Mouse (Mus musculus) testis, adult 10 weeks (tissue): ENCODE data around the gene Olfr1350. TPM values are rescaled to one million over a fixed set of nuclear protein-coding genes. Genes with fewer than 3 reads are reported as not detected.

ENCODE experiments used
- polyA plus RNA-seq: library from polyadenylated mRNA; stranded (reverse); fragments of 350-450 nt; fragmentation: Illumina TruSeq; extraction: RNeasy Lipid Tissue Mini Kit (QIAGEN cat#74804); gene quantifications from one replicate; pipeline ENCODE4 v1.2.3, GENCODE M21; 2014; ENCODE audit warnings: low read depth, low replicate concordance

Gene Olfr1350
- polyA plus RNA-seq = not detected

GRCm38 (mm10) chr7:6564541-6564940 lies at the start of gene Olfr1350:
Gene Olfr1350, plus strand, starts transcription at chr7:6564841.

GRCm38 (mm10) chr7:6522850-6523249 lies 41.8 kb upstream of the Olfr1350 start, which contains the start of gene Olfr1349:
Gene Olfr1349, minus strand, starts transcription at chr7:6522950.

Other genes with a start within 250 kb of the Olfr1350 start
- gene Zfp583, start 233.6 kb upstream of the Olfr1350 start, polyA plus RNA-seq = 7.7 TPM
- 3.0 TPM for gene Gm3854, start 221.1 kb upstream of the Olfr1350 start, polyA plus RNA-seq
- 18.0 TPM for gene Zfp78, start 201.6 kb upstream of the Olfr1350 start, polyA plus RNA-seq
- 9.9 TPM for gene Zfp28, start 181.5 kb upstream of the Olfr1350 start, polyA plus RNA-seq
- gene Smim17, start 166.1 kb upstream of the Olfr1350 start, polyA plus RNA-seq = 2.9 TPM
- 3.3 TPM for gene Gm20715, start 154.6 kb upstream of the Olfr1350 start, polyA plus RNA-seq
- not detected for gene Olfr1344, start 126.2 kb upstream of the Olfr1350 start, polyA plus RNA-seq
- 0.17 TPM for gene Olfr1336, start 108.7 kb upstream of the Olfr1350 start, polyA plus RNA-seq
- 0.07 TPM for gene Olfr1346, start 97.7 kb upstream of the Olfr1350 start, polyA plus RNA-seq
- gene Olfr5, start 77.9 kb upstream of the Olfr1350 start, polyA plus RNA-seq = not detected
- gene Olfr1347, start 65.1 kb upstream of the Olfr1350 start, polyA plus RNA-seq = not detected
- not detected for gene Olfr1348, start 56.1 kb upstream of the Olfr1350 start, polyA plus RNA-seq
- gene Olfr1349, start 41.9 kb upstream of the Olfr1350 start, polyA plus RNA-seq = 0.29 TPM
- 0.10 TPM for gene Zim1, start 131.6 kb downstream of the Olfr1350 start, polyA plus RNA-seq
- gene Peg3, start 165.6 kb downstream of the Olfr1350 start, polyA plus RNA-seq = 5.7 TPM
- gene Usp29, start 165.7 kb downstream of the Olfr1350 start, polyA plus RNA-seq = 0.74 TPM